Mouse (Mus musculus): ENCODE results near the gene Lat. TPM values are rescaled to one million over a fixed set of nuclear protein-coding genes. Genes with fewer than 3 reads are reported as not detected.

Lat gene
- polyA plus RNA-seq, 1 experiment from 2014 or later = 20.3 TPM

DNA sequence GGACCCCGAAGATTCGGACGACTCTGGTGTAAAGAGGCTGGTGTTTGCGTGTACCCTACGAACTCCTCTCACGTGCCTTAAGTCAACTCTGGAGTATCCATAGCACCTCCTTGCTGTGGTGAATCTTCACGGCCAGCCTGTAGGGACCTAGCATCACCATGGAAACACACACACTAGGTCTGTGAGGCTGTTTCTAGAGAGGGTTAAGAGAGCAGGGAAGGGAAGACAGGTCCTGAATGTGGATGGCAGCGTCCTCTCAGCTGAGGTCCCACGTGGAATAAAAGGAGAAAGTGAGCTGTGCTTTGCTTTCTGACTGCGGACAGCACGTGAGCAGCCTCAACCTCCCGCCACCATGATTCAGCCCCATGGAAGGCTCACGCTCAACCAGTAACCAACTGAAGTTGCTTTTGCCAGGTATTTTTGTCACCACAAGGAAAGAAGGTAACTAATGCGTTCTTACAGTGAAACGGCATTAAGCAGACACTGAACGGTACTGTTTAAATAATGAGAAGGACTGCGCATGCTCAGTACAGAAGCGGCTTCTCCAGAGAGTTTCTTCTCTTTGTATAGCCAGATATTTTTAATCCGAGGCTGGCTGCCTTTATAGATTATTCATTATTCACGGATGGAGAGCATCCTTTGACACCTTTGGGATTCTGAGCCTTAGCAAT lies 18.5 kb downstream of the Lat start:
- no peak overlapping the region for H3K9ac ChIP-seq (ENCODE audit: low read depth, low read length)
- DNase-seq (ENCODE audit: low spot score) (no peak), ATAC-seq (replicated peaks; ENCODE audit: low FRiP score) (no peak)
- H3K4me3 ChIP-seq (ENCODE audit: low read depth, low read length) = no peak overlapping the region
- H3K4me1 ChIP-seq (replicated peaks; ENCODE audit: control insufficient read depth, insufficient read depth, low read length) = peaks cover 27% of the 10 kb centered on the region
- no peaks in the 10 kb centered on the region for H3K36me3 ChIP-seq (ENCODE audit: control insufficient read depth, insufficient read depth, low read length)
- no peak overlapping the region for H3K27ac ChIP-seq (ENCODE audit: low read depth, low read length)
- H3K9me3 ChIP-seq (ENCODE audit: control insufficient read depth, low read length) = no peaks in the 10 kb centered on the region
- no peak overlapping the region for H3K4me2 ChIP-seq
- H3K27me3 ChIP-seq (replicated peaks; ENCODE audit: control insufficient read depth, insufficient read depth, low read length) = no peaks in the 10 kb centered on the region
- WGBS = 68% methylated on average over 20 of the region's 20 CpGs

DNA sequence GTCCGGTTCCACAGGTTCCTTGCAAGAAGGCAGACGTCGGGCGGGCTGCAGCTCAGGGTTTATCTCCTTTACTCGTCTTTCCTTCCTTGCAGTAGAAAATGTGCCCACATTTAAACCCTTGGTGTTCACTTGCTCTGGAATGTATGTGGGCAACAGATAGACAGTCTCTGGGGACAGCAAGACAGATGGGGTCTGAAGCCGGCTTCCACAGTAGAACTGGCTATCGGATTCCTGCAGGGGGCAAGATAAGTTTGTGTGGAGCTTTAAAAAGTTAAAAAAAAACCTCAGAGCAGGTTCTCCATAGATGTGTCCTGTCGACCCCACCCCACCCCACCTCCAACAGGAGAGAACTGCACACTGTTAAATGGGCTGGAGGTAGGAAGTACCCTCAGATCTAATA lies 21.1 kb downstream of the Lat start:
- DNase-seq (ENCODE audit: low spot score) = no peak
- Histone ChIP-seq H3K27me3 (replicated peaks; ENCODE audit: control insufficient read depth, insufficient read depth, low read length) (no peaks in the 10 kb centered on the region), H3K9ac (ENCODE audit: low read depth, low read length) (no peak overlapping the region), H3K9me3 (ENCODE audit: control insufficient read depth, low read length) (no peaks in the 10 kb centered on the region), H3K4me1 (replicated peaks; ENCODE audit: control insufficient read depth, insufficient read depth, low read length) (peaks cover 10% of the 10 kb centered on the region), H3K27ac (ENCODE audit: low read depth, low read length) (peak overlapping the region; percentile 15; the same call in 1 of the 2 replicates), H3K4me2 (peak overlapping the region; percentile 11; the same call in 1 of the 2 replicates), H3K36me3 (ENCODE audit: control insufficient read depth, insufficient read depth, low read length) (no peaks in the 10 kb centered on the region), H3K4me3 (ENCODE audit: low read depth, low read length) (no peak overlapping the region)
- ATAC-seq (replicated peaks; ENCODE audit: low FRiP score) = peak; percentile 92
- 27% methylated on average over 8 of the region's 8 CpGs for WGBS

DNA sequence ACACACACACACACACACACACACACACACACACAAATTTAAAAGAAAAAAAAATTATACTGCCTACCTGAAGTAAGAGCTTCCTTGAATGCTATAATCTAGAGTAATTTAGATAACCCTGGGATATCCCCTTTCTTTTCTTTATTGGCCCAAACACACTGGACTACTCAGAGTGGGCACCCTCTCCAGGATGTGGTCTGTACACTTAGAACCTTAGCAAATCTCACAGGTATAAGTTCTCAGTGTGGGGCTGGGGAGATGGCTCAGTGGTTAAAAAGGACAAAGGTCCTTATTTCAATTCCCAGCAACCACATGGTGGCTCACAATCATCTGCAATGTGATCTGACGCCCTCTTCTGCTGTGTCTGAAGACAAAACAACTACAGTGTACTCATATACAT lies 22.3 kb downstream of the Lat start:
- H3K27ac ChIP-seq (ENCODE audit: low read depth, low read length) = no peak overlapping the region
- H3K36me3 ChIP-seq (ENCODE audit: control insufficient read depth, insufficient read depth, low read length) = no peaks in the 10 kb centered on the region
- DNase-seq (ENCODE audit: low spot score) = no peak
- no peaks in the 10 kb centered on the region for H3K9me3 ChIP-seq (ENCODE audit: control insufficient read depth, low read length)
- no peak overlapping the region for H3K9ac ChIP-seq (ENCODE audit: low read depth, low read length)
- H3K4me3 ChIP-seq (ENCODE audit: low read depth, low read length) = no peak overlapping the region
- H3K27me3 ChIP-seq (replicated peaks; ENCODE audit: control insufficient read depth, insufficient read depth, low read length) = no peaks in the 10 kb centered on the region
- H3K4me2 ChIP-seq = no peak overlapping the region
- ATAC-seq (replicated peaks; ENCODE audit: low FRiP score) = no peak
- H3K4me1 ChIP-seq (replicated peaks; ENCODE audit: control insufficient read depth, insufficient read depth, low read length) = peaks cover 10% of the 10 kb centered on the region
- 54% methylated on average over 1 of the region's 1 CpGs for WGBS

DNA sequence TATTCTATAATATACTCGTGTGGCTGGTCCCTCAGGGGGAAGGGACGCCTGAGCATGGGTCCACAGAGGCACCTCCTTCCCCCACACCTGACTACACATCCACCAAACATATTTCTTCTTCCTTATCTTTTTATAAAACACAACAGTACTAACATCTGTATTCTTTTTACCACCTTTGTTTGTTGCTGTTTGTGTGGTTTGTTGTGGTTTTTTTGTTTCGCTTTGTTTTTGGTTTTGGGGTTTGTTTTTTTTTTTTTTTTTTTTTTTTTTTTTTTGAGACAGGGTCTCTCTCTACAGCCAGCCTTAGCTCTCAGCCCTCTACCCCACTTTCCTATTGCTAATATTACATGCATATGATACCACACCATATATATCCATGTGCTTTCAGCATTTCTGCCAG lies 23.4 kb downstream of the Lat start:
- no peak for DNase-seq (ENCODE audit: low spot score)
- Histone ChIP-seq H3K27me3 (replicated peaks; ENCODE audit: control insufficient read depth, insufficient read depth, low read length) (no peaks in the 10 kb centered on the region), H3K4me2 (no peak overlapping the region), H3K4me3 (ENCODE audit: low read depth, low read length) (no peak overlapping the region), H3K27ac (ENCODE audit: low read depth, low read length) (no peak overlapping the region), H3K9ac (ENCODE audit: low read depth, low read length) (no peak overlapping the region), H3K9me3 (ENCODE audit: control insufficient read depth, low read length) (no peaks in the 10 kb centered on the region), H3K36me3 (ENCODE audit: control insufficient read depth, insufficient read depth, low read length) (no peaks in the 10 kb centered on the region), H3K4me1 (replicated peaks; ENCODE audit: control insufficient read depth, insufficient read depth, low read length) (peaks cover 10% of the 10 kb centered on the region)
- WGBS = 60% methylated on average over 3 of the region's 3 CpGs
- ATAC-seq (replicated peaks; ENCODE audit: low FRiP score) = no peak

DNA sequence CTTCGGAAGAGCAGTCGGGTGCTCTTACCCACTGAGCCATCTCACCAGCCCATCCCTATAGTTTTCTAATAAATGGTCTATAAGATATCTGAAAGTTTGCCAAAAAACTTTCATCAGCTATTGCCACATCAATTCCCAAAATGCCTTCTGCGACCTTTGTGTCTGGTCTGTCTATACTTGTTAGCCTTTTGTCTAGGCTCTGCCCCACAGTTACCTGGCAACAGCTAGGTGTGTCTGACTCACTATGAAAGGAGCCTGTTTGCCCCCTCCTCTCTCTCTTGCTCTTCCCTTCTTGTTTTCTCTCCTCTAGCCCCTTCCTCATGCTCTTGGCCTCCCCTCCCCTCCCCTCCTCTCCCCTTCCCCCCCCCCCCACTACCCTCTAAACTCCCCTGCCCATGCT lies 23.8 kb downstream of the Lat start:
- no peak for DNase-seq (ENCODE audit: low spot score)
- ATAC-seq (replicated peaks; ENCODE audit: low FRiP score) = no peak
- H3K4me2 ChIP-seq = no peak overlapping the region
- H3K27ac ChIP-seq (ENCODE audit: low read depth, low read length) = no peak overlapping the region
- no peaks in the 10 kb centered on the region for H3K27me3 ChIP-seq (replicated peaks; ENCODE audit: control insufficient read depth, insufficient read depth, low read length)
- no peaks in the 10 kb centered on the region for H3K36me3 ChIP-seq (ENCODE audit: control insufficient read depth, insufficient read depth, low read length)
- WGBS = 61% methylated on average over 3 of the region's 3 CpGs
- H3K9ac ChIP-seq (ENCODE audit: low read depth, low read length) = no peak overlapping the region
- no peak overlapping the region for H3K4me3 ChIP-seq (ENCODE audit: low read depth, low read length)
- no peaks in the 10 kb centered on the region for H3K9me3 ChIP-seq (ENCODE audit: control insufficient read depth, low read length)
- H3K4me1 ChIP-seq (replicated peaks; ENCODE audit: control insufficient read depth, insufficient read depth, low read length) = peaks cover 10% of the 10 kb centered on the region

DNA sequence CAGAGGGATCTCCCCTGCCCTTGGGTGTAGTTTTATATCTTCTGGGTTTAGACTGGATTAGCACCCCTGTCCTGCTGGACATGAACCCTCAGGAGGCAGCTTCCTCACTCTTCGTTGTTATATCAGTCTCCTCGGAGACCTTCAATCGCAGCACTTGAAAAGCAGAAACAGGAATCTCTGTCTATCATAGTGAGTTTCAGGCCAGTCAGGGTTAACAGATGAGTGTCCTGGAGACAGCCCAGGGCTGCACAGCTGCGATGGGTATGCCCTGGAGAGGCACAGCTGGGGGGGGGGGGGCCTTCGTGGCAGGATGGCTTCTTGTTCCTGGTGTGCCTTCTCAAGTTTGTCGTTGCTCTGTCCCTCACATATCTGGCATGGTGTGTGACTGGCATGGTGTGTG lies 28.5 kb downstream of the Lat start:
- Histone ChIP-seq H3K27ac (ENCODE audit: low read depth, low read length) (no peak overlapping the region), H3K4me2 (no peak overlapping the region), H3K4me3 (ENCODE audit: low read depth, low read length) (no peak overlapping the region), H3K9ac (ENCODE audit: low read depth, low read length) (no peak overlapping the region), H3K4me1 (replicated peaks; ENCODE audit: control insufficient read depth, insufficient read depth, low read length) (no peaks in the 10 kb centered on the region), H3K27me3 (replicated peaks; ENCODE audit: control insufficient read depth, insufficient read depth, low read length) (no peaks in the 10 kb centered on the region), H3K36me3 (ENCODE audit: control insufficient read depth, insufficient read depth, low read length) (no peaks in the 10 kb centered on the region), H3K9me3 (ENCODE audit: control insufficient read depth, low read length) (no peaks in the 10 kb centered on the region)
- ATAC-seq (replicated peaks; ENCODE audit: low FRiP score) (no peak), DNase-seq (ENCODE audit: low spot score) (no peak)
- WGBS = 41% methylated on average over 6 of the region's 6 CpGs

DNA sequence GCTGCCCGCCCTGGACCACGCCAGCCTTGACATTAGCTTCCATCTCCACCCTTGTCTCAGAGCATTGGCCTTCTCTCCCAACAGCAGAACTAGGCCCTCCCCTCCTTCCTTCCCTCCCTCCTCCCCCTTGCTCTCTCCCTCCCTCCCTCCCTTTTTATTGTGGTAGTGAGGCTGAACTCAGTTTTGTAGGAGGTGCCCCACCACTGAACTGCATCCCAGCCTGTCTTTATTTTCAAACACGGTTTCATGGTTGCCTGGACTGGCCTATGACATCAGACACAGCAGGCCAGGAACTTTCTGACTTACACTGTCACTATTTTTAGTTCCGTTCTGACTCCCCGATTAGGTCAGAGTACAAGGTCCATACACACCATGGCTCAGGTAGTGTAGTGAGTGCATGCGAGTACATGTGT lies 29.2 kb downstream of the Lat start:
- H3K4me3 ChIP-seq (ENCODE audit: low read depth, low read length) = no peak overlapping the region
- no peak; the same call in 1 of the 2 replicates for ATAC-seq (replicated peaks; ENCODE audit: low FRiP score)
- no peak for DNase-seq (ENCODE audit: low spot score)
- no peaks in the 10 kb centered on the region for H3K36me3 ChIP-seq (ENCODE audit: control insufficient read depth, insufficient read depth, low read length)
- H3K27ac ChIP-seq (ENCODE audit: low read depth, low read length) = no peak overlapping the region
- no peaks in the 10 kb centered on the region for H3K9me3 ChIP-seq (ENCODE audit: control insufficient read depth, low read length)
- H3K27me3 ChIP-seq (replicated peaks; ENCODE audit: control insufficient read depth, insufficient read depth, low read length) = no peaks in the 10 kb centered on the region
- 65% methylated on average over 6 of the region's 6 CpGs for WGBS
- H3K9ac ChIP-seq (ENCODE audit: low read depth, low read length) = no peak overlapping the region
- H3K4me1 ChIP-seq (replicated peaks; ENCODE audit: control insufficient read depth, insufficient read depth, low read length) = no peaks in the 10 kb centered on the region
- H3K4me2 ChIP-seq = no peak overlapping the region

DNA sequence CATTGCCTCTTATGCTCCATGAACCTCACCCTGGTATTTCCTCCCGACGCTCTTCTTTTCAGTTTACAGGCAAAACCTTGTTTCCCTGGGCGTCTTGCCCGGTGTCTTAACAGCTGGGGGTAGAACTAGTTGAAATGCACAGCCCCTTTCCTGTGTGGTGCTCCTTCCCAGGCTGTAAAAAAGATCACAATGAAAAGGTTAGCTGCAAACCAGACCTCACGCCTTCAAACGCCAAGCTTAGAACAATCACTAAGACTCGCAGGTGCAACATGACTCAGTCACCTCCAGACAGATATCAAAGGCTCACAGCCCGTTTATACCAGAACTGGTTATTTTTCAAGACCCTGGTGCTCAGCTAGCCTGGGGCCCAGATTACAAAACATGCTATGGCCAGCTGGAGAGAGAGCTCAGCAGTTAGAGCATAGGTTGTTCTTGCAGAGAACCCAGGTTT lies 29.8 kb downstream of the Lat start:
- ATAC-seq (replicated peaks; ENCODE audit: low FRiP score) = no peak
- Histone ChIP-seq H3K4me2 (no peak overlapping the region), H3K36me3 (ENCODE audit: control insufficient read depth, insufficient read depth, low read length) (no peaks in the 10 kb centered on the region), H3K27me3 (replicated peaks; ENCODE audit: control insufficient read depth, insufficient read depth, low read length) (no peaks in the 10 kb centered on the region), H3K4me1 (replicated peaks; ENCODE audit: control insufficient read depth, insufficient read depth, low read length) (no peaks in the 10 kb centered on the region), H3K4me3 (ENCODE audit: low read depth, low read length) (no peak overlapping the region), H3K9ac (ENCODE audit: low read depth, low read length) (no peak overlapping the region), H3K27ac (ENCODE audit: low read depth, low read length) (no peak overlapping the region), H3K9me3 (ENCODE audit: control insufficient read depth, low read length) (no peaks in the 10 kb centered on the region)
- WGBS = 79% methylated on average over 8 of the region's 8 CpGs
- DNase-seq (ENCODE audit: low spot score) = no peak

DNA sequence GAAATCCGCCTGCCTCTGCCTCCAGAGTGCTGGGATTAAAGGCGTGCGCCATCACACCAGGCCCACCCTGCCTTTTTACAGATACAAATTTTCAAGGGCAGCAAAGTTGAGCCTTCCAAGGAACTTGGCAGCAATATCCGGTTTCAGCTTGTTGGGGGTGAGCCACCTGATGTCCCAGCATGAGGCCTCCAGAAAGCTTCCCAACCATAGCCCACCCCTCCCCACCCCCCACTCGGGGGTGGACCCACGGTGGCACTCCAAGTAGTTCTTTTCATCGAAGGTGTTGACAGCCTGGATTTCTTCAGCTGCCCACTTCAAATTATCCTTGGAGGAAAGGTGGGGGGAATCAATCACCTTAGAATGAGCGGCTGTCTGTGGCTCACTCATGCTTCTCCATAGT lies 30.5 kb downstream of the Lat start:
- H3K27ac ChIP-seq (ENCODE audit: low read depth, low read length) = no peak overlapping the region
- H3K4me3 ChIP-seq (ENCODE audit: low read depth, low read length) = no peak overlapping the region
- no peaks in the 10 kb centered on the region for H3K27me3 ChIP-seq (replicated peaks; ENCODE audit: control insufficient read depth, insufficient read depth, low read length)
- no peak overlapping the region for H3K9ac ChIP-seq (ENCODE audit: low read depth, low read length)
- DNase-seq (ENCODE audit: low spot score) (no peak), ATAC-seq (replicated peaks; ENCODE audit: low FRiP score) (no peak)
- WGBS = 76% methylated on average over 8 of the region's 8 CpGs
- no peak overlapping the region for H3K4me2 ChIP-seq
- no peaks in the 10 kb centered on the region for H3K36me3 ChIP-seq (ENCODE audit: control insufficient read depth, insufficient read depth, low read length)
- no peaks in the 10 kb centered on the region for H3K9me3 ChIP-seq (ENCODE audit: control insufficient read depth, low read length)
- no peaks in the 10 kb centered on the region for H3K4me1 ChIP-seq (replicated peaks; ENCODE audit: control insufficient read depth, insufficient read depth, low read length)

Measured in liver, embryonic 11.5 days (tissue).